Mouse (Mus musculus) T-cell, adult 66 days (primary cell): Measurements from ENCODE around the gene Trappc13. TPM values are rescaled to one million over a fixed set of nuclear protein-coding genes. Genes with fewer than 3 reads are reported as not detected.

Experiments used
- total RNA-seq, 2 experiments: library from RNA; stranded (reverse); gene quantifications; 3 replicates in 1 of 2; 4 replicates in 1 of 2; pipeline ENCODE4 v1.2.4; 2023

The Trappc13 gene
- total RNA-seq: 10 to 100 TPM; 32.1 to 36.5 TPM

GRCm38 (mm10) chr13:104177796-104178649 lies at the start of gene Trappc13:
TSS of gene Trappc13 (minus strand) at chr13:104178469.

GRCm38 (mm10) chr13:104178650-104179121 lies 417 bp upstream of the Trappc13 start, which contains the start of gene Trim23:
TSS of gene Trim23 (plus strand) at chr13:104178797.

GRCm38 (mm10) chr13:104109288-104109815 lies 68.9 kb downstream of the Trappc13 start, which contains the start of the genes Nln and Sgtb:
TSS of gene Nln (minus strand) at chr13:104109614.
TSS of gene Sgtb (plus strand) at chr13:104109741.

Other genes starting within 250 kb of the Trappc13 start
- gene Nln, start 68.9 kb downstream of the Trappc13 start, total RNA-seq: 10 to 100 TPM; 11.9 to 16.5 TPM
- gene Sgtb, start 68.7 kb downstream of the Trappc13 start, total RNA-seq: not detected
- 10 to 100 TPM; 15.3 to 16.6 TPM for gene Trim23, start 328 bp upstream of the Trappc13 start, total RNA-seq
- gene Cenpk, start 50.1 kb upstream of the Trappc13 start, total RNA-seq: 1 to 10 TPM; 4.9 to 7.3 TPM
- gene Ppwd1, start 50.4 kb upstream of the Trappc13 start, total RNA-seq: 10 to 100 TPM; 34.5 to 34.8 TPM
- gene Adamts6, start 109.4 kb upstream of the Trappc13 start, total RNA-seq: 10 to 100 TPM; 23.9 to 30.9 TPM